Mouse (Mus musculus): ENCODE results near the gene Ces5a. TPM values are rescaled to one million over a fixed set of nuclear protein-coding genes. Genes with fewer than 3 reads are reported as not detected.
"Not testable (repeated sequence)": the region's sequence is repeated elsewhere in the genome, so short reads cannot be mapped to it uniquely, and the experiment has no call there.

Ces5a gene
- not detected for total RNA-seq (2021)
- long read RNA-seq, experiment 1: 0 reads
- long read RNA-seq, experiment 2: 0 reads

DNA sequence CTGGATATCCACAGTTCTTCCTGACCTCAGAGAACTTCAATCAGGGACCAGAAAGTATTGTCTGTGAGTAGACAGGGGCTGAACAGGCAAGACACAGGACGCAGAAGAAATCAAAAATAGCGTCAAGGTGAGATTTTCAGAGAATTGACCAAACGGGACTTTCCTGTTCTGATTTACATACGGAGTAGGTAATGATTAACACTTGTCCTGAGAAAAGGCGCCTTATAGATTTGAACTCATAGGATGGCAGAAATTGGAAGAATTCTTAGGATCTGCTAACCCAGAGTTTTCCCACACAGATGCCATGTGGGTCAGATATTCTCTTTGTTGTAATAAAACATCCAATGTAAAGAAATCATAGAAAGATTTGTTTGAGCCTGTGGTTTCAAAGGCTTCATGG, at the start of gene Ces5a:
Gene Ces5a (minus strand): TSS at position 101 of the 400 bp plus-strand sequence.
- no peak for DNase-seq (ENCODE audit: low spot score in 2 of 2)

DNA sequence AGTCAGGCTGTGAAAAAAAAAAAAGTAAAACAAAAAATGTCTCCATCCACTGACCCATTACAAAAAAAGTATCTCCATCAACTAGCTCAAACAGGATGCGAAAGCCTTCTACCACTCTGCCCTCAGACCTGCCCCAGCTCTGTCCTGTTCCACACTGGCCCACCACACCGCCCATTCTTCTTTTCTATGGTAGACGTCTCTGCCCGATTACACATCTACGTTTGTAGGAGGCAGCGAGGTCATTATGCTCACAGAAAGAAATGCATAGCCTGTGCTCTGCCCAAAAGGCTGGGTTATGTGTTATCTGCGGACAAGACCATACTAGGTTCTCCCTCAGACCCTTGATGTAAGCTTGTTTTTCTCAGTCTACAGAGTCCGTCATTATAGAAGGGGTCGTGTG, 37.2 kb upstream of the Ces5a start:
- no peak for DNase-seq (ENCODE audit: low spot score in 2 of 2)

DNA sequence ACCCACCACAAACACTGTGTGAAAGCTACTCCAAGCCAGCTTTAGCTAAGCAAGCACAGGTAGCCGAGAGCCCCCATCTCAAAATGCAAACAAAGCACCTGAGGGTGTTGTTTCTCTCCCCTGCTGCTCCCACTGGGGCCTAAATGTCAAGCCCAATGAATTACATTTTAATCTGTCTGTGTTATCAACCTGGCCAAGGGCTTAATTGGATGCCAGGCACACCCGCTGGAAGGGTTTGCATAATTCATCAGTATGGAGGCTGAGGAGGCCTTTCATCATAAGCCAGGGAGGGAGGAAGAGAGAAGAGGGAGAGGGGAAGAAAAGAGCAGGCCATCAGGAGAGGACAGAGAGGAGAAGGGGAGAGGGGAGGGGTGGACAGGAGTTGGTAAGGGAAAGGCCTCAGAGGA, 36.5 kb upstream of the Ces5a start:
- DNase-seq (ENCODE audit: low spot score in 2 of 2): no peak

DNA sequence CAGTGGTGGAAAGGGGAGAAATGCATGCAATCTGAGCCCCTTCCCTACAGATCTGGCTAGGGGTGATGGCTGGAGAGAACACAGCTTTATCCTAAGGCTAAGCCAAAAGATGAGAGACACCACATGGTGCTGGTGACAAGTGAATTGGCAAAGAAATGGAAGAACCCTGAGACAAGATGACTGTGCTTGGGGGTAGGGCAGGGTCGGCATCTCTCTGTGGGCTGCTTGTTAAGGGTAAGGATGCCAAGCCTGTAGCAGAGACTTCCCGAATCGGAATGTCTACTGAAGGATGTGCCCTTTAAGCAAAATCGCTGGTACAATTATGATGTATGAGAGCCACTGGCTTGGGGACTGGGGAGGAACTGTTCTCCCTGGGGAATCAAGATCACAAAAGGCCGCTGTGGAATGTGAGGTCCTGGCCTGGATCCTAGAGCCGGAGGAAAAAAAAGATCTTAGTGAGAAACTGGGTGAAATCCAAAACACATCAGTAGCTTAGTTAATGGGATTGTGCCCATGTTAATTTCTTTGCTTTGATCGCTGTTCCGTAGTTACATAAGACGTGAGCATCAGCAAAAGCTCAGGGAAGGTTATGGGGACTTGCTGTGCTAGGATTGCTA, 35.8 kb upstream of the Ces5a start:
- no peak for DNase-seq (ENCODE audit: low spot score in 2 of 2)

DNA sequence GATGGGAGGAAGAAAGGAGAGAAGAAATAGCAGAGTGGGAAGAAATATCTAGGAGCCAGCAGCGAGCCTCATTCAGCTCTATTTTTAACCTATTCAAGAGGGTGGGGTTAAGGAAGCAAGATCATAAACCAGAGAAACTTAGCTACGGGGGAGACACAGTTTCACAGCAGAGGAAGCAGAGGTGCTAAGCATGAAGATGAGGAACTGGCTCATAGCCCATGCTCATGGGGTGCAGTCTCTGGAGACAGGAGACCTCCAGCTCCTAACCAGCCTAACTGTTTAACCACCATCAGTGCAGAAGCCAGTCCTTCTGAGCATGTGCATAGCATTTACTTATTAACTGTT, 34.5 kb upstream of the Ces5a start:
- DNase-seq (ENCODE audit: low spot score in 2 of 2): no peak

DNA sequence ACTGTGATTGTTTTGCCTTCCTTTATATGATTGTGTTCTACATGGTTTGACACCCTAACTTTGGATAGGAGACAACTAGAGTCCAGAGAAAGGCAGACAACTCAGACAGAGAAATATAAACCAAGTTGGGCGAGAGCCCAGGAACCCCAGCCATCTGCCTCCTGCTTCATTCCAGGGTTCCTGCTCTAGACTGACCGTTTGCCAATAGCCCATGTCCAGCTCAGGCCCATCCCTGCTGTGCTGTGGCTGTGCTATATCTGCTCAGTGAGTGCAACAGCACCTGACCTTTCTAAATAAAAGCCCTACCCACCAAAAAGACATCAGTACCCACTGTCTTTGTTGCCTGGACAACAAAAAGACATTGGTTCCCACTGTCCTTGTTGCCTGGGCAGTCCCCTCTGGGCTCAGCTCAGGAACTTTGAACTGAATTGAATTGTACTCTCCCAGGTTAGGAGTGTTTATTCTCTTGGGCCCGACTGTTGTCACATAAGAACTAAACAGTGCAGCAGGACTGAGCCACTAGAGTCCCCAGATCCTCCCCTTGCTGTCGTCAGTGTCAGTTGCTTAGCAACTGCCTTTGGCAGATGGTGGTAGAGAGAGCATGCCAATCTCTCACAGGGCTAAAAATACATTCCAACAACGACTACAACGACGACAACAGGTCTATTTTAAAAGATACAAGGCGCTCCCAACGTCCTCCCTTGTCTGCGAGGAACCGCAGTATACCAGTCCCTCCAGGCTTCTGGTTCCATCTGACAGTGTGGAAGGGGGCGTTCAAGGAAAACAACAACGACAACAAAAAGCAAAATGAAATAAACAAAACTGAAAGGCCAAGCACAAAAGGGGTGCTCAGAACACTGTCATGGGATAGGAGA, 33.9 kb upstream of the Ces5a start:
- DNase-seq (ENCODE audit: low spot score in 2 of 2): peak in 1 of 2 experiments; percentile 30

DNA sequence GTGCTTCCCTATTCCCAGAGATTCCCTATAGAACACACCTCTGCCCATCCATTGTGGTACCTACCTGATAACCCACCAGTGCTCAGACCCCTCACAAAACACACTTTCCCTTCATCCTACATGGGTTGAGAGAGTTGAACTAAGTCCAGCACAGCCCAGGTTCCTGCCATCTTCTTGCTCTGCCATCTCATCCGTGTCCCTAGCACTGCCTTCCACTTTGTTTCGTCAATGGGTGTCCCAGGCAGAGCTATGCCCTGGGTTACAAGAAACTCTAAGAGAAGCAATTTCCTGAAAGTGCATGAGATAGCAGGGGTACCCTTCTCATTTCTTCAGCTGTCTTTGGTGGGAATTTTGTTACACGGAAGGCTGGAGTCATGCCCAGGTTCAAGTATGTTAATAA, 33.0 kb upstream of the Ces5a start:
- no peak for DNase-seq (ENCODE audit: low spot score in 2 of 2)

DNA sequence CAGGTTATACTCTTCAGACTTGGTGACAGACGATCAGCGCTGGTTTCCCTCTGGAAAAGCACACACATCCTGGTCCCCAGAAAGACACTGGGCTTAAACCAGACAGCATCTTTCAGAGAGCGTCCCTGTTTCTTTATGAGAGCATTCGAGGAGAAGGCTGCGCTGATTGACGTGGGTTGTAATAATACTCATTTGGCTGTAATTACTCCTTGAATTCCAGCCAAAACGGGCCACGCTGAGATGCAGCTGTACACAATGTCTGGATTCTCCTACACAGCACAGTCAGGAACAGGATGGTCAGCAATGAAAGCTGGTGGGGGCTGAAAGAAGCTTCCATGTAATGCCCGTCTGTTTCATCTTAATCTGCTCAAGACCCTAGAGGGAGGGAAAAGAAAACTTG, 31.5 kb upstream of the Ces5a start:
- DNase-seq (ENCODE audit: low spot score in 2 of 2): no peak

DNA sequence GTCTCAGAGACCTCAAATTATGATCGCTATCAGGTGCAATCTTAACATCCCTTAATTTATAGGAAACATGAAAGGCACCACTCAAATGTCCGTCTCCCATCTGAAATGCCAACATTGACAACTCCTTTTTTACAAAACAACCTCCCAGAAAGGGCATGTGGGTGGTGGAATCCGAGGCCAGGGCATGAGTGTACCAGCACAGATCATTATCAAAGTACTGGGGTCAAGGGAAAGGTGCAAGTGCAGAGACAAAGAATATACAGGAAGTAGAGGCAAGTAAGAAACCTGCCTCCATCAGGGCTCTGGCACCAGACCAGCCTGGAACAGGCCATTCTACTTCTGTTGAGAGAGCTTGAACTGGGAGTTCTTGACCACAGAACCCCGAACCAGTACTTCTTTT, 29.0 kb upstream of the Ces5a start:
- no peak for DNase-seq (ENCODE audit: low spot score in 2 of 2)

DNA sequence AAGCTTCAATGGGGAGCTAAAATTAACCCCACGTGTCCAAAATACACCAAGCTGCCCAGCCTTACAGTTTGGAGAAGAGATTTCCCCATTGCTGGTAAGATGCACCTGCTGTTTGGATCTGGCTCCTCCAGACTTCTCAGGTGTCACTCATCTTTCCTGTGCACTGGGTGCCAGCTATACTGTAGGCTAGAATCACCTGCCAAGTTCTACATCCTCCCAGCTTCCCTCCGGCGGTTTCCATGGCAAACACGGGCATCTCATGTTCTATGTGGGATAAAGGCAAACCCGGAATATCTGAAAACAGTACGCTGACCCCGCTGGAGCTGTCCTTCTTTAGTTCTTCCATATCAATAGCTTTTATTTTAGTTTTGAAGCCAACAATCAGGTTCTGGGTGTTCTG, 27.9 kb upstream of the Ces5a start:
- DNase-seq (ENCODE audit: low spot score in 2 of 2): no peak

DNA sequence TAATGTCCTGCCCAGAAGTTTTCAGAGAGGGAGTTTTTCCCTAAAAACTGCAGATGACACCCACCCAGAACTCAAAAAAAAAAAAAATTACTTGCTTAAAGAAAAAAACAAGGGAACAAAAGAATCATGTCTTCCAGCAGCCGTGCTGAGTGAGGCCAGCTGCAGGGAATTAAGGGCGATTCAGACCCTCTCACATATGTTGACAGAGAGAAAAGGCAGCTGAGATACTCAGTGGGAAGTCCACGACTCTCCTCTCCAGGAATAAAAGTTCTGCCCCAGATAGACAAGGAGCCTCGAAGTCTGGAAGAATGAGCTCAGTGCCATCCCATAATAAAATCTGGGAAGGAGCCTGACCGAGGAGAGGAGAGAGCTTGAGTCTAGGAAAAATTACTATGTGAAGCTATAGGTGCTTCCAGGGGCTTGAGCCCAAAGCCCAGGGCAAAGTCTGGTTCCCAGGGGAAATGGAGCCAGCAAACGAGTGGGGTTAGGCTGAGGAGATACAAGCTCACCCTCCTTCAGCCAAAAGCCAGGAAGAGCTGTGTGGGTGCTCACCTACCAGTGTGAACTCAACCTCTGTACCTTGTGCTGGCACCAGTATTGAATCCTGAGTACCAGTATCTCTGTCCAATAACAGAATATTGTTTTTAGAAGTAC, 27.1 kb upstream of the Ces5a start:
- no peak for DNase-seq (ENCODE audit: low spot score in 2 of 2)

DNA sequence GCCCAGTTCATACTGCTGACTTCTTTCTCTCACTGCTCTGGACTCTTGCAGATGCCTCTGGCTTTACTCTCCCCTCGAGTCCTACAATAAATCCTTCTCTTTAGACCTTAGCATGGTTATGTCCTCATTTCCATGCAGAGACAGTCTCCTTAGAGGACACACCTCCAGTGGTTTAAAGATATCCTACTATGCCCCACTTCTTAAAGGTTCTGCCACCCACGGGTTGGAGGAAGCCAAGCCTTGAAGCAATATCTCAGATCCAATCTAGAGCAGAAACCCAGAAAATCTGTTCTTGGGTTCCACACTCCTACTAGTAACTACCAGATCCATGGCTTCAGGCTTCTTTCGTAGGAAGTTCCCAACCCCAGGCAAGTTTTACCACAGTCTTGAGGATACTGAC, 25.6 kb upstream of the Ces5a start:
- DNase-seq (ENCODE audit: low spot score in 2 of 2): no peak

DNA sequence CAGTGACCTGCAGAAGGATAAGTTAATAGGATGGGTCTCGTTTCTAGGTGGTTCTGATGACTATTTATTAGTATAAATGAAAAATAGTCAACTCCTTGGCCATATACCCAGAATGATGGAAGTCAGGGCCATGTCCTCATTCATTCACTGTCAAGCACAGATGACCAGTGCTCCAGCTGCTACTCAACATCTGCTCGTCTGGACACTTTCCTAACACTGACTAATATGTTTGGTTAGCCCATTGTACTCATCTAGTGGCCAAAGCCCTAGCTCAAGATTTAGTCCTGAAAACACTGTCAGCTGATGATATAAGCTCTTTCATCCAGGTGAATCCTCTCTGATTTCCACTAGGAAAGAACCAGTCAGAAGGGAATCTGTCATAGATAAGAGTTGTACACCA, 24.1 kb upstream of the Ces5a start:
- DNase-seq (ENCODE audit: low spot score in 2 of 2): no peak

DNA sequence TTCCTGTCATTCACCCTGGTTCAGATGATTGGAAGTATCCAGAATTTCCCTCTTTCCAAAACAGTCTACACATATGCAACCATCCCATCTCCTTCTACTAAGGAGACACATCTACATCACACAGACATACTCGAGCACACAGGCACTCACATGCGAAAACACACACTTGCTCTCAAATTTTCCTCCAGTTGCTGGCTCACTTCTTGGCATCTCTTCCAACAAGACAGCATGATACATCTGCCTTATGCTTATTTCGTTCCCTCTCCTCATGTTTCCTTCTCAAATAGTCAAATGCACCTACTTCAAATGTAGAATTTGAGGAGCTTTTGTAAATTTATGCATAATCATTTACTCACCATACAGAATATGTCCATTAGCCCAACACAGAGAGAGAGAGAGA, 33.0 kb downstream of the Ces5a start:
- DNase-seq (ENCODE audit: low spot score in 2 of 2): no peak

DNA sequence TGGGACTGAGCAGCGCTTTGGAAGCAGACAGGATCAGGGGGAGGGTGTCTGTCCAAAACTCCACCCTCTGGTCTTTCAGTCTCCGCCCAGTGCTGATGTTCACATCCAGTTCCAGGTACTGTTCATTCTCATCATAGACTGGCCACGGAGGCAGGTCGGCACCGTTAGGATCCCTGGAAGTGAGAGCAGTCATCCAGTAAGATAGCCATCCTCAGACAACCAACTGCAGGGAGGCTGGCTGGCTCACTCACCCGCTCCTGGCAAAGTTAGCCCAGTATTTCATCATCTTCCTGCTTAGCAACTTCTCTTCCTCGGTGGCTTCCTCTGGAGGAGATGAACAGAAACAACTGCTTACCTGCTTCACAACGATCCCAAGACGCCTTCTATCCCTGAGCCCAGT, 36.2 kb downstream of the Ces5a start:
- DNase-seq (ENCODE audit: low spot score in 2 of 2): no peak

DNA sequence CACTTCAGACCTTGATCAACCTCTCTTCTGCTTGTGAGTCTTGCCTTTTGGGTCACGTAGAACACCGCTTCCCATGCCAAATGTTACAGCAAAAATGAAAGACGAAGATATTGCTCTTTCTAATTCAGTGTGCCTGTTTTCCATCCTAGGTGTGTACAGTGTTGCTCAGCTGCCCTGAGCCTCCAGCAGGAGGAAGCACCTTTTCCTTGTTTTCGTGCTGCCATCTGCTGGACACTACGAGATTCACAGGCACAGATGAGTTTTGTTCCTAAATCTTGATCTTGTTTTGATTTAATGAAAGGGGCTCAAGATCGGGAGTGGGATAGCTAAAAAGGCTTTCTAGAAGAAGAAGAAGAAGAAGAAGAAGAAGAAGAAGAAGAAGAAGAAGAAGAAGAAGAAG, 40.3 kb downstream of the Ces5a start:
- DNase-seq (ENCODE audit: low spot score in 2 of 2): peak; percentile 22 to 38

DNA sequence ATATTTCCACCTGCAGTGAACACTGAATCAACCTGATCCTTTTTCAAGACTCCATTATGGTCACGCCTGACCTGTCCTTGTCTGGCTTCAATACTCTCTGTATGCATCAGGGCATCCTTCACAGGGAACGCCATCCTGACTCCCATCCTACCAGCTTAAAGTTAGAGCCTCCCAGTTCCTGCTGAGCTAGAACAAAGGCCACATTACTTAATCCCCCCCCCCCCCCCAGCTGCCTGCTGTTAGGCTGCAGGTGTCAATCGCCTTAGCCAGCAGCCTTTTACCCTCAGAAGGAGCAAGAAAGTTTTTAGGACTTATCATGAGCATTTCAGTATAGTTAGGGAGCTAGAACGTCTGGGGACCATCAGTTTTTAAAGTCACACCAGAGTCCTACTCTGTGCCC, 46.9 kb downstream of the Ces5a start:
- no peak for DNase-seq (ENCODE audit: low spot score in 2 of 2)

DNA sequence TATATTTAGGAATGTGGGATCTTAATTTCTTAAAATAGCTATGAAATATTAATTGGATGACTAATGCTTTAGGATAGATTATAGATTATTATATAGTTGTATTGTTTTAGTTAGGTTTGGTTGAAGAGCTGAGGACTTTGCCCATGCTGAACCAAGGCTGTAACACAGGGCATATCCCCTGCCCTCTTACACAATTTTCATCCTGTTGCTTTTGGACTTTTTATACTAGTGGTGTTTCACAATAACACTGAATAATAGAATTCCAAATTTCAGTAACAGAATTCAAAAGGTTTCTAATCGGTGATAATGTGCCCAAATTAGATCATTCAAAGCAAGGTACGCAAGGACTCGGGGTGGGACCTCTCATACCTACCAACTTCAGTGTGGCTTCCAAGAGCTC, 57.4 kb downstream of the Ces5a start:
- DNase-seq (ENCODE audit: low spot score in 2 of 2): no peak

DNA sequence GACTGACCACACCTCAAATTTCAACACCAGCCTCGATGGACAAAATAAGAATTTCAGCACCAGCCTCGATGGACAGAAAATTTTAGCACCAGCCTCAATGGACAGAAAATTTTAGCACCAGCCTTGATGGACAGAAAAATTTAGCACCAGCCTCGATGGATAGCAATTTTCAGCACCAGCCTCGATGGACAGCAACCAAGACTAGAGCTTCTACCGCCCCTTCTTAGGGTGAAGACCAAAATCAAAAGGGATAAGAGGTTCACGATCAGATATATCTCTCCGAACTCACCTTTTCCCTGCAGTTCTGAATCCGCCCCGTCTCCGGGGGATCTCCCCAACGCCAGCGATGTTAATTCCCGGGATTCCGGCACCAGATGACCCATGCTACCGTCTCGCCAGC, 65.9 kb downstream of the Ces5a start:
- DNase-seq (ENCODE audit: low spot score in 2 of 2): not testable (repeated sequence)

DNA sequence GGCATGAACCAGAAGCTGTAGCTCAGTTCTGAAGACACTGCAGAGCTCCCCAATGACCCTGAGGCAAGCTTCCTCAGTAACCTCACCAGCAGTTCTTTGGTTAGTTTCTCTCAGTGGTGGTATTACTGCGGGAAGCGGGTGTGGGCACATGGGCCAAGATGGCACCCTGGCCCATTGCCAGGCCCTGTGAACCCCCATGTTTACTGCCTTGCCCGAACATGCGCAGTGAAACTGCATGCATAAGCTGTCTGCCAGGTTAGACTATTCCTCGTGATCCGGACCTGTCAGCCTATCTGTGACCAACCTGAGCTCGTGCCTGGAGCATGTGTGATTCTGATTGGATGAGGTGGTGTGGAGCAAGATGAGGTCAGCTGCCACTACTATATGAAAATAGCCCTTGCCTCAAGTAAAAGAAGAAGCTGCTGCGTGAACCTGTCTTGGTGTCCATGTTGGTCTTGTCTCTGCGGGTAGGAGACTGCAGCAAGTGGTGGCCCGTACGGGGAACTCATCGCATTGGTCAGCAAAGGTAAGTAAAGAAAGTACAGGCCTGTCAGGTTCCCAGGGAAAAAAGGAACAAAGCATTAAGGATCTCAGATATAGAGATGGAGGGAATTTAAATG, 81.3 kb downstream of the Ces5a start:
- DNase-seq (ENCODE audit: low spot score in 2 of 2): no peak
